Comparison of ENCODE assay signal across 10 mouse cellular contexts in the genomic region with DNA sequence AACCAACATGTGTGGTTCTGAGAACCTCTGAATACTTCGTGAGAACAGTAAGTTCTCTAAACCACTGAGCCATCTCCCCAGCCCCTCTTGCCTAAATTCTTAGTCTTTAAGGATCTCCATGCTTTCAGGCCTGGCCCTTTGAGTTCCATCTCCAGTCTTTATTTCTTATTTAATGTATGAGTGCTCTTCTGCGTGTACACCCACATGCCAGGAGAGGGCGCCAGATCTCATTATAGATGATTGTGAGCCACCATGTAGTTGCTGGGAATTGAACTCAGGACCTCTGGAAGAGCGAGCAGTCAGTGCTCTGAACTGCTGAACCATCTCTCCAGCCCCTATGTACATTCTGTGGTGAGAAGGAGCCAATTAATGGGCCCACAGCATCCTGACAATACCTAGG. TPM values are rescaled to one million over a fixed set of nuclear protein-coding genes. Genes with fewer than 3 reads are reported as not detected.
DNase-seq lines count a peak whose midpoint lies in the region; ATAC-seq and TF ChIP-seq lines count a peak whose summit lies in the region.
"Had no signal": no experiment of that assay in that cellular context is flagged by ENCODE, and none has a peak within 500 bp of the region (broad histone marks: within the 10 kb centered on the region; RNA-seq: fewer than 3 reads in every experiment).

No protein-coding gene starts in this region.

- no peak overlapping the region for H3K9ac ChIP-seq in kidney, embryonic 15.5 days
- H3K9ac ChIP-seq in MEL (ENCODE audit: control insufficient read depth, low read depth, low read length, poor library complexity, severe bottlenecking), result no peak overlapping the region

- peak; percentile 47 for TF ChIP-seq RAD21 in MEL (IDR thresholded peaks at IDR 0.05; ENCODE audit: low read depth, low read length)

- peaks cover 30% of the 10 kb centered on the region for H3K4me1 ChIP-seq in kidney, embryonic 15.5 days
- peaks cover 0 to 9% of the 10 kb centered on the region in 2 experiments; a peak in 2 of 4 replicates for H3K4me1 ChIP-seq in MEL (ENCODE audit: control insufficient read depth in 1 of 2, insufficient read depth in 2 of 2, low read length in 2 of 2)
- H3K4me1 ChIP-seq in embryonic facial prominence, embryonic 10.5 days, result peaks cover 24% of the 10 kb centered on the region

- WGBS in kidney, embryonic 15.5 days, result 73% methylated on average over 4 of the region's 4 CpGs
- 58% methylated on average over 4 of the region's 4 CpGs for WGBS in embryonic facial prominence, embryonic 10.5 days

- peaks cover 4% of the 10 kb centered on the region; the same call in 1 of the 2 replicates for H3K79me2 ChIP-seq in MEL (ENCODE audit: control insufficient read depth, insufficient read depth, low read length, poor library complexity)

- H3K4me2 ChIP-seq in kidney, embryonic 15.5 days, result peak overlapping the region; percentile 95; the same call in 1 of the 2 replicates

- TF ChIP-seq POLR2A in MEL (IDR thresholded peaks at IDR 0.05; ENCODE audit: control insufficient read depth in 1 of 2, insufficient read depth in 1 of 2, low read depth in 1 of 2, low read length in 2 of 2, poor library complexity in 1 of 2), result no peak

- no peak overlapping the region for H3K27ac ChIP-seq in kidney, embryonic 15.5 days
- no peak overlapping the region for H3K27ac ChIP-seq in MEL (ENCODE audit: control insufficient read depth, low read depth, low read length)
- no peak overlapping the region for H3K27ac ChIP-seq in embryonic facial prominence, embryonic 10.5 days (replicated peaks)
- H3K27ac ChIP-seq: macrophage had no signal

- TF ChIP-seq CTCF in MEL (IDR thresholded peaks at IDR 0.05 in 2 of 3, conservative IDR thresholded peaks at IDR 0.05 in 1 of 3; ENCODE audit: control insufficient read depth in 1 of 3, insufficient read depth in 1 of 3, low read depth in 2 of 3, low read length in 3 of 3, poor library complexity in 1 of 3, severe bottlenecking in 1 of 3), result peak; percentile 59 to 69 (median 67)

- H3K9me3 ChIP-seq in kidney, embryonic 15.5 days (replicated peaks), result no peaks in the 10 kb centered on the region
- H3K9me3 ChIP-seq in MEL (replicated peaks; ENCODE audit: insufficient read depth, low read length), result no peaks in the 10 kb centered on the region
- no peaks in the 10 kb centered on the region for H3K9me3 ChIP-seq in embryonic facial prominence, embryonic 10.5 days

- TF ChIP-seq EP300 in MEL (IDR thresholded peaks at IDR 0.05; ENCODE audit: low read depth in 1 of 2, low read length in 2 of 2), result no peak

- no peak overlapping the region; the same call in 1 of the 2 replicates for H3K4me3 ChIP-seq in kidney, embryonic 15.5 days (replicated peaks)
- H3K4me3 ChIP-seq in MEL (ENCODE audit: control insufficient read depth in 1 of 2, insufficient read depth in 1 of 2, low read depth in 2 of 2, low read length in 2 of 2), result no peak overlapping the region
- peak overlapping the region; percentile 89 for H3K4me3 ChIP-seq in embryonic facial prominence, embryonic 10.5 days
- H3K4me3 ChIP-seq: erythroblast, embryonic 14.5 days had no signal

- ATAC-seq in kidney, embryonic 15.5 days (replicated peaks; ENCODE audit: low FRiP score), result no peak
- no peak for ATAC-seq in inflammation-experienced regulatory T-cells, adult 6 months

- H3K27me3 ChIP-seq in kidney, embryonic 15.5 days, result no peaks in the 10 kb centered on the region
- H3K27me3 ChIP-seq in MEL (ENCODE audit: control insufficient read depth in 1 of 2, insufficient read depth in 2 of 2, low read length in 2 of 2), result no peaks in the 10 kb centered on the region
- H3K27me3 ChIP-seq in embryonic facial prominence, embryonic 10.5 days (replicated peaks; ENCODE audit: low read depth, poor library complexity, severe bottlenecking), result peaks cover 13% of the 10 kb centered on the region

- DNase-seq in kidney, adult 8-10 months, result no peak
- DNase-seq in MEL (ENCODE audit: low read depth, low spot score), result peak; percentile 84
- peak; percentile 41 for DNase-seq in embryonic facial prominence, embryonic 10.5 days (ENCODE audit: low spot score)
- DNase-seq in lung, postnatal 10 days, result peak; percentile 56
- no peak for DNase-seq in ovary, adult 18-20 months (ENCODE audit: low spot score)
- DNase-seq in right cerebral cortex, adult 18-20 months, result no peak

- H3K36me3 ChIP-seq in kidney, embryonic 15.5 days, result peaks cover 38% of the 10 kb centered on the region
- no peaks in the 10 kb centered on the region; a peak in 1 of 4 replicates for H3K36me3 ChIP-seq in MEL (ENCODE audit: control insufficient read depth in 1 of 2, insufficient read depth in 2 of 2, low read length in 2 of 2)
- H3K36me3 ChIP-seq in embryonic facial prominence, embryonic 10.5 days (replicated peaks), result peaks cover 41% of the 10 kb centered on the region

TF ChIP-seq in MEL, 35 proteins besides CTCF, POLR2A, EP300 and RAD21:
- TF ChIP-seq MAZ (IDR thresholded peaks at IDR 0.05; ENCODE audit: low read depth, low read length) (no peak), ZC3H11A (IDR thresholded peaks at IDR 0.05; ENCODE audit: low read depth, low read length) (peak; percentile 36), SMC3 (IDR thresholded peaks at IDR 0.05; ENCODE audit: low read depth, low read length) (peak; percentile 60)

RNA-seq across cellular contexts. Expression of a gene that starts 2.1 kb away (rescaled TPM):
- polyA plus RNA-seq in kidney, embryonic 15.5 days (2015; fragmentation: Nextera tagmentation; extraction: Ambion mirVana), result 154 and 166 TPM in 2 replicates
- total RNA-seq in MEL (2012; rRNA removed), result 30.1 and 39.4 TPM in 2 replicates
- 10 to 100 TPM in 1 of 2 experiments, not detected in 1; 43.2 TPM for polyA plus RNA-seq in MEL (2012; ENCODE audit: insufficient read depth in 1 of 2, insufficient read length in 2 of 2, low read depth in 1 of 2, low replicate concordance in 2 of 2, missing spikeins in 1 of 2)
- 141 and 158 TPM in 2 replicates for polyA plus RNA-seq in embryonic facial prominence, embryonic 10.5 days (2016; fragmentation: Nextera tagmentation; extraction: Ambion mirVana)
- polyA plus RNA-seq in inflammation-experienced regulatory T-cells, adult 6 months (2017; shearing (Covaris generic)), result 1 to 10 TPM; 5.4 to 7.7 (median 6.8) TPM

RNA-seq across cellular contexts. Expression of a gene that starts 2.1 kb away (rescaled TPM):
- polyA plus RNA-seq in kidney, embryonic 15.5 days (2015; fragmentation: Nextera tagmentation; extraction: Ambion mirVana), result 13.9 and 14.2 TPM in 2 replicates
- 5.2 and 5.3 TPM in 2 replicates for total RNA-seq in MEL (2012; rRNA removed)
- polyA plus RNA-seq in MEL (2012; ENCODE audit: insufficient read depth in 1 of 2, insufficient read length in 2 of 2, low read depth in 1 of 2, low replicate concordance in 2 of 2, missing spikeins in 1 of 2), result 10 to 100 TPM in 1 of 2 experiments, not detected in 1; 12.0 TPM
- polyA plus RNA-seq in embryonic facial prominence, embryonic 10.5 days (2016; fragmentation: Nextera tagmentation; extraction: Ambion mirVana), result 17.5 and 17.7 TPM in 2 replicates
- 10 to 100 TPM in 1 of 3 experiments, 1 to 10 TPM in 2; 7.6 to 10.0 (median 9.7) TPM for polyA plus RNA-seq in inflammation-experienced regulatory T-cells, adult 6 months (2017; shearing (Covaris generic))

RNA-seq across cellular contexts. Expression of a gene that starts 39.7 kb away (rescaled TPM):
- polyA plus RNA-seq in kidney, embryonic 15.5 days (2015; fragmentation: Nextera tagmentation; extraction: Ambion mirVana), result 123 and 130 TPM in 2 replicates
- 320 and 353 TPM in 2 replicates for total RNA-seq in MEL (2012; rRNA removed)
- 100 to 1,000 TPM in 1 of 2 experiments, not detected in 1; 253 TPM for polyA plus RNA-seq in MEL (2012; ENCODE audit: insufficient read depth in 1 of 2, insufficient read length in 2 of 2, low read depth in 1 of 2, low replicate concordance in 2 of 2, missing spikeins in 1 of 2)
- polyA plus RNA-seq in embryonic facial prominence, embryonic 10.5 days (2016; fragmentation: Nextera tagmentation; extraction: Ambion mirVana), result 180 and 187 TPM in 2 replicates
- 10 to 100 TPM; 34.9 to 56.1 (median 49.1) TPM for polyA plus RNA-seq in inflammation-experienced regulatory T-cells, adult 6 months (2017; shearing (Covaris generic))

RNA-seq across cellular contexts. Expression of a gene that starts 39.8 kb away (rescaled TPM):
- 32.2 and 32.3 TPM in 2 replicates for polyA plus RNA-seq in kidney, embryonic 15.5 days (2015; fragmentation: Nextera tagmentation; extraction: Ambion mirVana)
- total RNA-seq in MEL (2012; rRNA removed), result 40.1 and 50.4 TPM in 2 replicates
- 10 to 100 TPM in 1 of 2 experiments, not detected in 1; 17.3 TPM for polyA plus RNA-seq in MEL (2012; ENCODE audit: insufficient read depth in 1 of 2, insufficient read length in 2 of 2, low read depth in 1 of 2, low replicate concordance in 2 of 2, missing spikeins in 1 of 2)
- polyA plus RNA-seq in embryonic facial prominence, embryonic 10.5 days (2016; fragmentation: Nextera tagmentation; extraction: Ambion mirVana), result 30.3 and 33.1 TPM in 2 replicates
- 10 to 100 TPM; 19.5 to 25.3 (median 24.8) TPM for polyA plus RNA-seq in inflammation-experienced regulatory T-cells, adult 6 months (2017; shearing (Covaris generic))

RNA-seq across cellular contexts. Expression of a gene that starts 39.8 kb away (rescaled TPM):
- polyA plus RNA-seq in kidney, embryonic 15.5 days (2015; fragmentation: Nextera tagmentation; extraction: Ambion mirVana), result 66.4 and 72.2 TPM in 2 replicates
- total RNA-seq in MEL (2012; rRNA removed), result 81.9 and 94.9 TPM in 2 replicates
- 100 to 1,000 TPM; 177 to 270 TPM for polyA plus RNA-seq in MEL (2012; ENCODE audit: insufficient read depth in 1 of 2, insufficient read length in 2 of 2, low read depth in 1 of 2, low replicate concordance in 2 of 2, missing spikeins in 1 of 2)
- polyA plus RNA-seq in embryonic facial prominence, embryonic 10.5 days (2016; fragmentation: Nextera tagmentation; extraction: Ambion mirVana), result 60.5 and 64.9 TPM in 2 replicates
- polyA plus RNA-seq in inflammation-experienced regulatory T-cells, adult 6 months (2017; shearing (Covaris generic)), result 10 to 100 TPM; 32.1 to 69.4 (median 56.7) TPM

Comparison
In these comparisons a context has a peak if more than half of its experiments do, and no peak if none do; other contexts are left out.
1. DNase-seq: peak in MEL (single experiment), embryonic facial prominence, embryonic 10.5 days (single experiment) and lung, postnatal 10 days (single experiment); none in kidney, adult 8-10 months (0 of 2), ovary, adult 18-20 months (single experiment) and right cerebral cortex, adult 18-20 months (single experiment).
2. RNA of a gene that starts 2.1 kb away (polyA plus RNA-seq): 154 to 166 TPM in kidney, embryonic 15.5 days, 141 to 158 TPM in embryonic facial prominence, embryonic 10.5 days and 43.2 TPM in MEL; 5.4 to 7.7 TPM in inflammation-experienced regulatory T-cells, adult 6 months; every median in the first group is over 4 times any median in the second.